17 mouse cellular contexts compared by ENCODE assay signal in genomic region chr5:91038963-91039362, GRCm38 (mm10). TPM values are rescaled to one million over a fixed set of nuclear protein-coding genes. Genes with fewer than 3 reads are reported as not detected.
"Had no signal": no experiment of that assay in that cellular context is flagged by ENCODE, and none has a peak within 500 bp of the region (broad histone marks: within the 10 kb centered on the region; RNA-seq: fewer than 3 reads in every experiment).

No protein-coding gene starts in this region.

- DNase-seq: right cerebral cortex, postnatal 25 days; thymus, adult 18-20 months; thymus, postnatal 14 days had no signal

- H3K27me3 ChIP-seq: liver, embryonic 15.5 days; midbrain, embryonic 13.5 days had no signal

- H3K4me2 ChIP-seq: liver, embryonic 11.5 days; liver, embryonic 15.5 days; midbrain, embryonic 13.5 days had no signal

- H3K9ac ChIP-seq: liver, embryonic 15.5 days; midbrain, embryonic 13.5 days had no signal

- H3K27ac ChIP-seq: left cerebral cortex, adult 2 months; limb, embryonic 10.5 days; liver, embryonic 15.5 days; midbrain, embryonic 13.5 days had no signal

- H3K9me3 ChIP-seq: limb, embryonic 10.5 days; liver, embryonic 15.5 days; midbrain, embryonic 13.5 days had no signal

- ATAC-seq: midbrain, embryonic 13.5 days had no signal

- H3K4me1 ChIP-seq: liver, embryonic 15.5 days; midbrain, embryonic 13.5 days had no signal

- H3K4me3 ChIP-seq: left cerebral cortex, adult 2 months; limb, embryonic 10.5 days; liver, embryonic 15.5 days; midbrain, embryonic 13.5 days had no signal

- H3K36me3 ChIP-seq: limb, embryonic 10.5 days; liver, embryonic 15.5 days; midbrain, embryonic 13.5 days had no signal

RNA-seq across cellular contexts. Expression of gene Epgn, which starts 11.7 kb away (rescaled TPM):
- total RNA-seq: layer of hippocampus, adult 8-10 months; left cerebral cortex, postnatal 14 days had no signal
- polyA plus RNA-seq: kidney, adult 2 months; lung, adult 2 months; midbrain, postnatal 0 days; small intestine, adult 2 months had no signal

RNA-seq across cellular contexts. Expression of gene Ereg, which starts 35.5 kb away (rescaled TPM):
- total RNA-seq: layer of hippocampus, adult 8-10 months; layer of hippocampus, postnatal 25 days; left cerebral cortex, adult 2 months; left cerebral cortex, postnatal 14 days; megakaryocyte progenitor cell, adult 5-6 weeks; midbrain, postnatal 0 days had no signal
- polyA plus RNA-seq: limb, embryonic 10.5 days; midbrain, embryonic 13.5 days; midbrain, postnatal 0 days; neural tube, embryonic 14.5 days had no signal
